Mouse (Mus musculus) cerebellum, adult 11-12 months (tissue): Measurements from ENCODE around the gene Gpatch8.

Source experiments
- DNase-seq: peaks from one replicate; pipeline ENCODE4 v3.0.0; 2022

Gpatch8 gene

GRCm38 (mm10) chr11:102446581-102447461 lies 109.4 kb downstream of the Gpatch8 start:
- peak; percentile 82 for DNase-seq

GRCm38 (mm10) chr11:102445891-102446361 lies 110.3 kb downstream of the Gpatch8 start:
- peak; percentile 77 for DNase-seq

DNA sequence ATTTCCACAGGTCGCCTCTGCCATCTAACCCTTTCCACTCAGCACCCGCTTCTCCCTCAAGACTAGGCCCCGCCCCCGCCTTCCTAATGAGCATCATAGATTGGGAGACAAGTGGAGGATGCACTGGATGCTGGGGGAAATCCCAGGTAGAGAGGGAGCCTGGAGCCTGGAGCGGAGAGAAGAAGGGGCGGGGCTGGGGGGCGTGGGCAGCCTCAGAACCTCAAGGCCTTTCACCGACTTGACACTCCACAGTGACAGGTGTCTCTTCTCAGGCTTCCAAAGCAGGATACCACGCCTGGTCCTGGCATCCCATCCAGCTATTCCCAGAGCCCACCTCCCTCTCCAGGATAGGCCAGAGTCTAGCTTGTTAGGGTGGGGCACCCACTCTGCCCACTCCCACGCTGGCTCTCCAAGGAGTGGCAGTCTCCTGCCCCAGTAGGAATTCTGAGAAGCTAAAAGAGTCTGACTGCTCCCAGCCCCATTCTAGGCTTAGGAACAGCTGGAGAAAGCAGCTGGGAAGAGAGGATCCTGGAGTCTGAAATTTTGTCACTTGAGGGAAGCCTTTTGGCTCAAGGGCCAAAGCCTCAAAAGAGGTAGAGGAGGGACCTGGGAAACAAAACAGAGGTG lies 110.8 kb downstream of the Gpatch8 start:
- peak; percentile 65 for DNase-seq

DNA sequence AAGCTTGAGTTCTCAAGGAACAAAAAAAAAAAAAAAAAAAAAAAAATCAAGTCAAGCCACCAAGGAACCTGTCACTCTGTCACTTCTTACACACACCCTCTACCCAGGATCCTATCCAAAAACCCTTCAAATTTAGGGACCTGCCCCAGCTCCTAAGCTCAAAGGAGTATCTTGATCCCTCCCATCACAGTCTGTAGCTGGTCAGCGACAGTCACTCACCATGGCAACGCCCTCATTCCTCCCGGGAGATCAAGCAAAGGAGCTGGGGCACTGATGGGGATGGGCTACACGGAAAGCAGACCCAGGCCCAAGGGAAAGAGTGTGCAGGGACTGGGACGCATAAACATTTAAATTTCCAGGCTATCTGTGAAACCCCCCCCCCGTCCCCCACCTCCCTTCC lies 111.4 kb downstream of the Gpatch8 start:
- peak; percentile 51 for DNase-seq

DNA sequence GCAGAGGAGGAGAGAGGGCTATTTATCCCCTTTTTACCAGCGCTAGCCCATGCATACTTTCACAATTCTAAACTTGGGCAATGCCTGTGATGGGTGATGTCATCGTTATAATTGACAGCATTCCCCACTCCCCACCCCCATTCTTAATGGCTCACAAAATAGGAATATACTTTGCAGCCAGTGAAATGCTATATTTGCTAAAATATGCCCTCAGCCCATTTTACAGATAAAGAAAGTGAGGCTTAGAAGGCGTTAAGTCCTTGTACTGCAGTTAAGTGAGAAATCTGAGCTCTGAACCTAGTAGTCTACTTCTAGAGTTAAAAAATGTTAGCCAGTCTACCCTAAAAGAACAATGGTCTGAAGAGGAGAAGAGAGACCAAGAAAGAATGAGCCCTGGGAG lies 111.9 kb downstream of the Gpatch8 start:
- no peak for DNase-seq

- DNase-seq = peak; percentile 59
Observed at GRCm38 (mm10) chr11:102443740-102444139, 112.5 kb downstream of the Gpatch8 start.

DNA sequence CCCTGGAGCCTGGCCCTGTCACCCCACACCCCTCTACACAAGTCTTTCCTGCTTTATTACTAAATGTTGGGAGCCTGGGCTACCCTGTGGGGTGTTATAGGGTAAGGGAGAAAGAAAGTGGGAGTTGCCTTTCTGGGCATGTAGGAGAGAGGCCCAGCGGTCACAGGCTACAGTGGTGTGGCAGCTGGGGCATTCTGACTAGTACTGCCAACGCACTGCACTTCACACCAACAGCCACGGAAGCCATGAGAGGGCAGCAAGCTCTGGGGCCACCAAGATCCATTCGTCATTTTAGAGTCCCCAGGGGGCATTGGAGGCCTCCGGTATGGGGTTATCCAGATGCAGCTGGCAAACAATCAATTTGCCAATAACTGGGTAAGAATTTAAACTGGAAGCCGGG lies 114.1 kb downstream of the Gpatch8 start:
- peak; percentile 49 for DNase-seq

DNA sequence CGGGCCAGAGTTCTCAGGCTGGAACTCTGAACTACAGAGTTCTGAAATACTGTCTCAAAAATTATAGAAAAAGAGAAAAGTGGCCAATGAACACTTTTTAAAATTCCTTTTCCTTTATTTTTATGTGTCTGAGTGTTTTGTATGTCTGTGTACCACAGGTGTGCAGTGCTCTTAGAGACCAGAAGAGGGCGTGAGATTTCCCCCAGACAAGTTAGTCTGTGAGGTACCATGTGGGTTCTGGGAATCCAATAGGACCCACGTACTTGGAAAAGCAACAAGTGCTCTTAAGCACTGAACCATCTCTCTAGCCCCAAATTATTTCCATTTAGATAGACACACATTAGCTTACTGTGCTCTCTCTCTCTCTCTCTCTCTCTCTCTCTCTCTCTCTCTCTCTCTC lies 114.8 kb downstream of the Gpatch8 start:
- DNase-seq = peak; percentile 14

DNA sequence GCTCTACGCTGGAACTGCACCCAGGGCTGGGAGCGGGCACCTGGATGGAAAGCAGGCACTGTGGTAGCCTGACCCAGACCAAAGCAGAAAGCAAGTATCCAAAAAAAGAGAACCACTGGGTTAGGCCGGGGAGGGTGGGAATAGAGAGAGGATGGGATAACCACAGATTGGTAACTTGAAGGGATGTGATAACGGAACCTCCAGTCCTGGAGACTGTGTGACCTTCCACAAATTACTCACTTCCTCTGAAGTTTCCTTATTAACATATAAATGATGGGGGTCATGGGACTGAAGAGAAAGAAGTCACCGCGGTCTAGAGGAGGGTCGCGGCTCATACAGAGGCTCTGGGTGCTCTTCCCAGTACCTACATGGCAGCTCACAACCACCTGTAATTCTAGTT lies 115.9 kb downstream of the Gpatch8 start:
- peak; percentile 34 for DNase-seq

DNA sequence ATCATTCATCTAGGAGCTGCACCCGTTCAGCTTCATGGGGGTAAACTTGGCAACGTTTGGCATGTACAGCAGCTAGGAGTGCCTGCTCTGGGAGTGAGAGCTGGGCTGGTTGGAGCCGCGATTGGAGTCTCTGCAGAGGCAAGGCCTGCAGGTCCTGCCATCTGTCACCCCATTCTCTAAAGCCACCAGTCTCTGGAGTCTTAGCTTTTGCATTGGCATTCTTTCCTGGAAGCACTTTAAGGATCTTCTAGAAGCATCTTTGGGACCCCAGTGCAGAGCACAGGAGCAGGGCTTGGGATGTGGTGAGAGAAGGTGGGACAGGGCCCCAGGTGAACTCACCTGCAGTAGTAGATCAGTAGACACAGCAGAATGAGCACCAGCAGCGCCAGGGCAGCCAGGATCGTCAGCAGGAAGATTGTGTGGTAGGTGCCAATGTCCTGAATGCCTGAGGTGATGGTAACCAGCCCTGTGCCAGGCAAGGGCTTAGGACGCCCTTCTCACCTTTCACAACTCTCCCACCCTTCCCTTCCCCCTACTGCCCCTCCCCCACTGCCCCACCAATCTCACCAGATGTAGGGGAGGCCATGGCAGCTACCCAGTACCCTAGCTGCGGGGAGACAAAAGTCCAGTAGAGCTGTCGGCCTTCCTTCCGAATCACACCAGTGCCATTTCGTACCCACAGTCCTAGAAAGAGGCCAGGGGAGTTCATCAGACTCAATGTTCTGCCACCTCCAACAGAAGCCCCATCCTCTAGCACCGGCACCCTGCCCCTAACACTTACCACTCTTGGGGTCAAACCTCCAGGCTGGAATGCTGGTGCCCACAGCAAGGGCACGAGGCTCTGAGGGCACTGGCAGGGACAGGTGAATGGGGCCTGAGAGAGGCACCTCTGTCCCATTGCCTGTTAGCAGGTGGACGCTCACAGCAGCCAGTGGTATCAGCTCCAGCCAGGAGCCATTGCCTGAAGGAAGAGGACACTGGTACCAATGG lies 116.8 kb downstream of the Gpatch8 start:
- peak; percentile 83 for DNase-seq

DNA sequence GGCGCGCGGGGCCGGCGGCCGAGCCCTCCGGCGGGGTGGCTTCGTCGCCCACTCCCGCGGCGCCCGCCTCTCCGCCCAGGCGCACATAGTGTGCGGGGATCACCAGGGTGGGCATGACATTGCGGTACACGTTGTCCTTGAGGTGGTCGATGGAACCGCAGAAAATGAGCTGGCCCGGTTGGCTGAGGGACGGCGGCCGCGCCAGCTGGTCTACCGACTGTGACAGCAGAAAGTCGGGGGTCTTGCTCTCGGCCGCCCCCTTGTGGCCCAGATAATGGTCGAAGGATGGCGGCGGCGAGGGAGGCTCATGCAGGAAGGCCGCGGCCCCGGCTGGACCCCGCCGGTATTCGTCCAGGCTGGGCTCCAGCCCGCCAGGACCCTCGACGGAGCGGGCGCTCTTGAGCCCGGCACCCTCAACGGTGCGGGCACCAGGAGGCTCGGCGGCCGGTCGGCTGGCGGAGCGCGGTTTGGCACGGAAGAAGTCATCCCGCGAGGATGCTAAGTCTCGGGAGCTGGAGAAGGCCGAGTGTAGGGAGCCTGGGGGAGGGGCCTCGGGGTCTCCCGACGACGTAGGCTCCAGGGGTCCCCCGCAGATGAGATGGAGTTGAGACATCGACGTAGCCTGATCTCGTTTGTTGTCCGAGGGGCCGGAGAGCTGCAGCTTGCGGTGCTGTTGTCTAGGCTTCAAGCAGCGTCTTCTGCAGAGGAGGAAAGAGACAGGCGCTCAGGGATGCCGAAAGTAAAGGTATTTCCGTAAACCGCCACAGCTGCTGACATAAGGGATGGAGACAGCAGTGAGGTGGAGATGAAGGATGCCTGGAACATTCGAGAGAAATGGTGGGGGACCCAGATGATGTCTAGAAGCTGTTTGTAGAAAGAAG lies 117.7 kb downstream of the Gpatch8 start:
- peak; percentile 83 for DNase-seq

GRCm38 (mm10) chr11:102437120-102438061 lies 118.8 kb downstream of the Gpatch8 start:
- DNase-seq = peak; percentile 77

DNA sequence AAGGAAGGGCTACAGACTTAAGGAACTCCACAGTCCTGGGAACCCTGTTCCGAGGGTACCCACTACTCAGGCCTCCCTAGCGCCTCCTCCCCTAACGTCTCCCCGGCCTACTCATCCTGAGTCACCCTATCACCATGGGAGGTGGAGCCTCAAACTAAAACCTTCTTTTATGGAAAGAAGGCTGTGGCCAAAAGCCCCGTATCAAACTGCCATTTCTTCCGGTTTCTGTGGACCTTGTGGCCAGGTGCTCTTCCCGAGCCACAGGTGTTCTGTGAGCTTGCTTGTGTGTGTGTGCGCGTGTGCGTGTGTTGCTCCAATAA lies 119.8 kb downstream of the Gpatch8 start:
- no peak for DNase-seq

DNA sequence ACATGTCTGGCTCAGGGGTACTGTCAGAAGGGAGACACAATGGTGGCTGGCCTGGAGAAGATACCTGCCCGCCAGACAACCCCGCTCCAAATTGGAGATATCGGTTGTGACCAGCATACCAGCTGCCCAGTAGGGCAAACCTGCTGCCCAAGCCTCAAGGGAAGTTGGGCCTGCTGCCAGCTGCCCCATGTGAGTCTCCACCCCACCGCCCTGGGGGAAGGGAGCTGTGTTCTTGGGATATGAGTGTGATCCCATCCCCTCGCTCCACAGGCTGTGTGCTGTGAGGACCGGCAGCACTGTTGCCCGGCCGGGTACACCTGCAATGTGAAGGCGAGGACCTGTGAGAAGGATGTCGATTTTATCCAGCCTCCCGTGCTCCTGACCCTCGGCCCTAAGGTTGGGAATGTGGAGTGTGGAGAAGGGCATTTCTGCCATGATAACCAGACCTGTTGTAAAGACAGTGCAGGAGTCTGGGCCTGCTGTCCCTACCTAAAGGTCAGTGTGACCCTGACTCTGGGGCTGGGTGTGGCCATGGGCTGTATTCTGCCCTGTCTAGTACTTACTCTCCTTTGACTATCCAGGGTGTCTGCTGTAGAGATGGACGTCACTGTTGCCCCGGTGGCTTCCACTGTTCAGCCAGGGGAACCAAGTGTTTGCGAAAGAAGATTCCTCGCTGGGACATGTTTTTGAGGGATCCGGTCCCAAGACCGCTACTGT lies 120.3 kb downstream of the Gpatch8 start:
- peak; percentile 69 for DNase-seq

GRCm38 (mm10) chr11:102434816-102435705 lies 121.1 kb downstream of the Gpatch8 start:
- peak; percentile 68 for DNase-seq

- peak; percentile 88 for DNase-seq
Observed at GRCm38 (mm10) chr11:102434406-102434805, 121.8 kb downstream of the Gpatch8 start.

- peak; percentile 60 for DNase-seq
Observed at GRCm38 (mm10) chr11:102433866-102434265, 122.3 kb downstream of the Gpatch8 start.

GRCm38 (mm10) chr11:102432896-102433295 lies 123.3 kb downstream of the Gpatch8 start:
- peak; percentile 86 for DNase-seq
